Mouse (Mus musculus) ES-E14 (cell line): ENCODE results near the gene Zfp597.

ENCODE experiments used
- CHD2 ChIP-seq: IDR thresholded peaks from 2 replicates; pipeline ENCODE4 v1.6.1; 2014; ENCODE audit warnings: mild to moderate bottlenecking, low read depth, low read length, inconsistent platforms
- HCFC1 ChIP-seq: IDR thresholded peaks from 2 replicates; pipeline ENCODE4 v1.6.1; 2012; ENCODE audit warnings: low read length, inconsistent platforms, borderline replicate concordance; ENCODE audit not compliant: insufficient read depth
- ZC3H11A ChIP-seq: IDR thresholded peaks from 2 replicates; pipeline ENCODE4 v1.6.1; 2012; ENCODE audit warnings: low read depth, mild to moderate bottlenecking, inconsistent platforms, low read length, borderline replicate concordance

DNA sequence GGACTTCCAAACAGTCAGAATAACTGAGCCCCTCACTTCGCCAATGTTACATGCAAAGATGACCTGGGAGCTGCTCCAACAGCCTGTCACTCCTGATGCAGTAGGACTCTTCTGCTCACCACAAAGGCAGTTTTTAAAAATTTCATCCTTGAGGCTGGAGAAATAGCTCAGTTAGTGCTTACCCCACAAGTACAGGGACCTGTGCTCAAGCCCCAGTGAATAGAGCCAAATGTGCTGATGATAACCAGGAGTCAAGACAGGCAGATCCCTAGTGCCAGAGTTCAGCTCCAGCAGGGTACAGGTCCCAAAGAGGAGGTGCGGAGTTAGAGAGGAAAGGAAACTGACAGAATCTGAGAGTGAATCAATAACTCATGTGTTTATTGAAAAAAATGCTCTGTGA, 48.9 kb downstream of the Zfp597 start:
- TF ChIP-seq CHD2 (no peak), HCFC1 (no peak), ZC3H11A (no peak)
